Mouse (Mus musculus): ENCODE results near the gene Schip1.
A peak's percentile ranks its signal among the peaks of the same experiment; 100 is the strongest.

Gene Schip1

GRCm38 (mm10) chr3:68484021-68484420 lies 419.4 kb downstream of the Schip1 start:
- no peak for DNase-seq

GRCm38 (mm10) chr3:68484561-68484960 lies 420.0 kb downstream of the Schip1 start:
- DNase-seq: no peak

GRCm38 (mm10) chr3:68487621-68488020 lies 423.0 kb downstream of the Schip1 start:
- DNase-seq: no peak

GRCm38 (mm10) chr3:68488316-68488715 lies 423.7 kb downstream of the Schip1 start:
- DNase-seq: no peak

- no peak for DNase-seq
These were observed 426.9 kb downstream of the Schip1 start for GRCm38 (mm10) chr3:68491516-68491915.

GRCm38 (mm10) chr3:68492066-68492465 lies 427.5 kb downstream of the Schip1 start:
- no peak for DNase-seq

GRCm38 (mm10) chr3:68492513-68492912 lies 427.9 kb downstream of the Schip1 start:
- peak; percentile 63 for DNase-seq

- peak; percentile 85 for DNase-seq
These were observed 428.6 kb downstream of the Schip1 start for GRCm38 (mm10) chr3:68493170-68493585.

GRCm38 (mm10) chr3:68493586-68494295 lies 429.1 kb downstream of the Schip1 start:
- peak; percentile 84 for DNase-seq

GRCm38 (mm10) chr3:68494296-68495095 lies 429.9 kb downstream of the Schip1 start:
- DNase-seq: no peak

GRCm38 (mm10) chr3:68495096-68495735 lies 430.6 kb downstream of the Schip1 start:
- DNase-seq: peak; percentile 69

GRCm38 (mm10) chr3:68495736-68496242 lies 431.2 kb downstream of the Schip1 start:
- DNase-seq: peak; percentile 42

GRCm38 (mm10) chr3:68496513-68496912 lies 431.9 kb downstream of the Schip1 start:
- no peak for DNase-seq

GRCm38 (mm10) chr3:68499532-68500152 lies 435.0 kb downstream of the Schip1 start:
- no peak for DNase-seq

GRCm38 (mm10) chr3:68504838-68505237 lies 440.2 kb downstream of the Schip1 start:
- no peak for DNase-seq

- no peak for DNase-seq
These were observed 442.2 kb downstream of the Schip1 start for GRCm38 (mm10) chr3:68506769-68507318.

- peak; percentile 74 for DNase-seq
These were observed 444.0 kb downstream of the Schip1 start for GRCm38 (mm10) chr3:68508629-68509028.

- no peak for DNase-seq
These were observed 446.3 kb downstream of the Schip1 start for GRCm38 (mm10) chr3:68510872-68511271.

GRCm38 (mm10) chr3:68511744-68512143 lies 447.1 kb downstream of the Schip1 start:
- DNase-seq: no peak

GRCm38 (mm10) chr3:68512327-68512726 lies 447.7 kb downstream of the Schip1 start:
- peak; percentile 14 for DNase-seq

- peak; percentile 47 for DNase-seq
These were observed 448.9 kb downstream of the Schip1 start for GRCm38 (mm10) chr3:68513340-68514119.

- DNase-seq: no peak
These were observed 449.5 kb downstream of the Schip1 start for GRCm38 (mm10) chr3:68514120-68514497.
